Mouse (Mus musculus): ENCODE measurements around the gene Dnmbp. TPM values are rescaled to one million over a fixed set of nuclear protein-coding genes. Genes with fewer than 3 reads are reported as not detected.
A peak's percentile ranks its signal among the peaks of the same experiment; 100 is the strongest.

The Dnmbp gene
- polyA plus RNA-seq, 2 experiments: 1.3 to 2.2 TPM

DNA sequence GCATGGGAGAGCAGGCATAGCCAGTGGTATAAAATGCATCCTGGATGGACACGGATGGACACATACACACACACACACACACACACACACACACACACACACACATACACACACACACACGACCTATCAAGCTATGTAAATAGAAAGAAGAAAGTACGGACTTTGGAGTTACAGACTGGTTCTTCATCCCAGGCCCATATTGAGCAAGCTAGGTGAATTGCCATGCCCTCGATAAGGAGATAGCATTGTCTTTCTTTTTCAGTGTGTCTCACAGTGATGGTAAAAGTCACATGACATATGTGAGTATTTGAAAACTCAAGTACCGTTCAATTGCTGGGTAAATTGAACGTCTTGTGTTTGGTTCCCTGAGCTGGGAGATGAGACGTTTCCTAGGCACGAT, 113.1 kb downstream of the Dnmbp start:
- H3K36me3 ChIP-seq (replicated peaks; ENCODE audit: control insufficient read depth, insufficient read depth, low read depth): no peaks in the 10 kb centered on the region
- no peak for DNase-seq (ENCODE audit: low read depth in 3 of 3, low spot score in 3 of 3)
- H3K27me3 ChIP-seq (ENCODE audit: control insufficient read depth, insufficient read depth, low read length): no peaks in the 10 kb centered on the region
- H3K4me3 ChIP-seq (ENCODE audit: insufficient read depth in 1 of 2, low read depth in 2 of 2, low read length in 2 of 2): no peak overlapping the region
- TF ChIP-seq CTCF (IDR thresholded peaks at IDR 0.05; ENCODE audit: low read depth) (no peak), EP300 (IDR thresholded peaks at IDR 0.05; ENCODE audit: low read depth) (no peak)
- H3K9ac ChIP-seq (replicated peaks): no peak overlapping the region
- ATAC-seq (ENCODE audit: insufficient read depth): no peak
- no peaks in the 10 kb centered on the region for H3K4me1 ChIP-seq (replicated peaks; ENCODE audit: control insufficient read depth in 2 of 2, insufficient read depth in 2 of 2, low read length in 1 of 2)
- H3K27ac ChIP-seq: no peak overlapping the region
- no peaks in the 10 kb centered on the region for H3K9me3 ChIP-seq (ENCODE audit: control insufficient read depth, low read length)
- no peak overlapping the region for H3K4me2 ChIP-seq (ENCODE audit: low read depth)
- WGBS (ENCODE audit: insufficient replicate concordance): 53% methylated on average over 8 of the region's 8 CpGs

DNA sequence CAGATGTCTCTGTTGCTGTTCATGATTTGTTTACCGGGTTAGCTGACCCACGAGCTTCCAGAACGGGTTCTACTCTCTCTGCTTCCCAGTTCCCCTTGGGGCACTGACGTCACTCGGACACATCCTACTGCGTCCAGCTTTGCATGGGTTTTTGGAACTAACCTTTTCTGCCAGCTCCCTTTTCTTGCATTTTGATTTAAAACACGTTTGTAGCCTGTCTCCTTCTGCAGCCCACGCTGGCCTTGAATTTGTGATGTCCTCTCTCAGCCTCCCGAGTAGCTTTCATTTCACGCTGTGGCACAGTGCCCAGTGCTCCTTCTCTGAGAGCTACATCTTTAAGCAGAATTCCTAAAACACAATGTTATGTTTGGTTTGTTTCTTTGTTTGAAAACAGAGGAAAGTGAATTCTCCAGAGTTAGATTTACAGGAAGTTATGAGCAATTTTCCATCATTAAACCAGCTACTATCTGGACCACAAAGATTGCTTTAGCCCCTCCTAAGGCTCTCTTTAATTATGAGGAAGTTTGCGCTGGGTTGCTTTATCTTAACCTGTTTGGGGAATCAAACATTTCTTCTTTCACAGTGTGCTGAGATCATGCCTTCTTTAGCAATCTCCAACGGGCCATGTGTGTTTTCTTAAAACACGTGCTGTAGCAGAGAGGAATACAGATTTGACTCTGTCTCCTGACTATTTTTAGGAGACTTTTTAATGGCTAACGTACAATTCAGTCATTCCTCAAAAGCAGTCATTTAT, 124.2 kb downstream of the Dnmbp start:
- Histone ChIP-seq H3K4me1 (replicated peaks; ENCODE audit: control insufficient read depth in 2 of 2, insufficient read depth in 2 of 2, low read length in 1 of 2) (peaks cover 0 to 2% of the 10 kb centered on the region in 2 experiments; a peak in 1 of 4 replicates), H3K4me2 (ENCODE audit: low read depth) (no peak overlapping the region), H3K27me3 (ENCODE audit: control insufficient read depth, insufficient read depth, low read length) (no peaks in the 10 kb centered on the region), H3K36me3 (replicated peaks; ENCODE audit: control insufficient read depth, insufficient read depth, low read depth) (no peaks in the 10 kb centered on the region), H3K9me3 (ENCODE audit: control insufficient read depth, low read length) (no peaks in the 10 kb centered on the region), H3K4me3 (ENCODE audit: insufficient read depth in 1 of 2, low read depth in 2 of 2, low read length in 2 of 2) (no peak overlapping the region), H3K27ac (no peak overlapping the region), H3K9ac (replicated peaks) (no peak overlapping the region)
- DNase-seq (ENCODE audit: low read depth in 3 of 3, low spot score in 3 of 3) (no peak), ATAC-seq (ENCODE audit: insufficient read depth) (no peak)
- 50% methylated on average over 14 of the region's 14 CpGs for WGBS (ENCODE audit: insufficient replicate concordance)
- TF ChIP-seq CTCF (IDR thresholded peaks at IDR 0.05; ENCODE audit: low read depth): no peak
- TF ChIP-seq EP300 (IDR thresholded peaks at IDR 0.05; ENCODE audit: low read depth): no peak

DNA sequence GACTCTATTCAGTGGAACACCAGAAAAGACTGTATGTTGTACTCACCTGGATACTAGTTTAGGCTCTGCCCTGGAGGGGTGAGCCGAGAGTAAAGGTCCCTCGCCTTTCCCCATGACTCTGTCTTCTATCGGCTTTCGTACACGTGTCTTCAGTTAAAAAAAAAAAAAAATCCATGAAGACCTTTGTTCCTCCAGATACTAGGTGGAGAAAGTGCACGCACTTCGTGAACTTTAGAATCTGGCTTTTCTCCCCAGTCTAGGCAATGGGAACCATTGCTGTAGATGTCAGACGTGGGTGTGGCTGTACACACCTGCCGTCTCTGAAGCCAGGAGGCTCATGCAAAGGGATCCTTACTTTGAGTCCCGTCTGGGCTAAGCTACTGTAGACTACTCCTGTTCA, 126.7 kb downstream of the Dnmbp start:
- no peak for ATAC-seq (ENCODE audit: insufficient read depth)

DNA sequence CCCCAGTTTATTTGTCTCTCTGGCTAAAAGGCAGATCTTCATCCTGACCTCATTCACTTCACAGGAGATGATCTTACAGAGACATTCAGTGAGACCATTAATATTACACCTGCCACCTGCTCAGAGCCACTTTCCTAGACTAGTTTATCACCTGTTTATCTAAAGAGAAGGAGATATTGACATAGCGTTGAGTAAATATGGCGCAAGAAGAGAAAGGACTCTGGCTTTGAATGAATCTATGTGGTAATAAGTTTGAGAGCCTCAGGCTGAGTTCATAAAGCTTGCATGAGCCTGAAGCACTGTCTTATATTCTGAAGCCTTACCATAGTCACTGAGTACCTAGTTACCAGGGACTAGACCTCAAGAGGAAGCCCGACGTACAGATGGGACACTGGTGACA, 128.6 kb downstream of the Dnmbp start:
- H3K4me3 ChIP-seq (ENCODE audit: insufficient read depth in 1 of 2, low read depth in 2 of 2, low read length in 2 of 2): no peak overlapping the region
- no peak for ATAC-seq (ENCODE audit: insufficient read depth)
- no peaks in the 10 kb centered on the region for H3K9me3 ChIP-seq (ENCODE audit: control insufficient read depth, low read length)
- H3K27ac ChIP-seq: no peak overlapping the region
- H3K4me1 ChIP-seq (replicated peaks; ENCODE audit: control insufficient read depth in 2 of 2, insufficient read depth in 2 of 2, low read length in 1 of 2): peaks cover 0 to 6% of the 10 kb centered on the region in 2 experiments; a peak in 1 of 4 replicates
- DNase-seq (ENCODE audit: low read depth in 3 of 3, low spot score in 3 of 3): peak in 1 of 3 experiments; percentile 3
- 66% methylated on average over 4 of the region's 4 CpGs for WGBS (ENCODE audit: insufficient replicate concordance)
- no peaks in the 10 kb centered on the region for H3K27me3 ChIP-seq (ENCODE audit: control insufficient read depth, insufficient read depth, low read length)
- H3K36me3 ChIP-seq (replicated peaks; ENCODE audit: control insufficient read depth, insufficient read depth, low read depth): no peaks in the 10 kb centered on the region
- TF ChIP-seq CTCF (IDR thresholded peaks at IDR 0.05; ENCODE audit: low read depth) (no peak), EP300 (IDR thresholded peaks at IDR 0.05; ENCODE audit: low read depth) (no peak)
- H3K9ac ChIP-seq (replicated peaks): no peak overlapping the region
- H3K4me2 ChIP-seq (ENCODE audit: low read depth): no peak overlapping the region

More for the DNA sequence above, 126.7 kb downstream of the Dnmbp start:
- TF ChIP-seq CTCF (IDR thresholded peaks at IDR 0.05; ENCODE audit: low read depth): no peak
- no peak for TF ChIP-seq EP300 (IDR thresholded peaks at IDR 0.05; ENCODE audit: low read depth)
- Histone ChIP-seq H3K36me3 (replicated peaks; ENCODE audit: control insufficient read depth, insufficient read depth, low read depth) (no peaks in the 10 kb centered on the region), H3K9me3 (ENCODE audit: control insufficient read depth, low read length) (no peaks in the 10 kb centered on the region), H3K4me3 (ENCODE audit: insufficient read depth in 1 of 2, low read depth in 2 of 2, low read length in 2 of 2) (no peak overlapping the region), H3K4me2 (ENCODE audit: low read depth) (no peak overlapping the region), H3K4me1 (replicated peaks; ENCODE audit: control insufficient read depth in 2 of 2, insufficient read depth in 2 of 2, low read length in 1 of 2) (peaks cover 0 to 6% of the 10 kb centered on the region in 2 experiments; a peak in 1 of 4 replicates), H3K27me3 (ENCODE audit: control insufficient read depth, insufficient read depth, low read length) (no peaks in the 10 kb centered on the region), H3K27ac (no peak overlapping the region), H3K9ac (replicated peaks) (no peak overlapping the region)
- no peak for DNase-seq (ENCODE audit: low read depth in 3 of 3, low spot score in 3 of 3)
- WGBS (ENCODE audit: insufficient replicate concordance): 55% methylated on average over 10 of the region's 10 CpGs

DNA sequence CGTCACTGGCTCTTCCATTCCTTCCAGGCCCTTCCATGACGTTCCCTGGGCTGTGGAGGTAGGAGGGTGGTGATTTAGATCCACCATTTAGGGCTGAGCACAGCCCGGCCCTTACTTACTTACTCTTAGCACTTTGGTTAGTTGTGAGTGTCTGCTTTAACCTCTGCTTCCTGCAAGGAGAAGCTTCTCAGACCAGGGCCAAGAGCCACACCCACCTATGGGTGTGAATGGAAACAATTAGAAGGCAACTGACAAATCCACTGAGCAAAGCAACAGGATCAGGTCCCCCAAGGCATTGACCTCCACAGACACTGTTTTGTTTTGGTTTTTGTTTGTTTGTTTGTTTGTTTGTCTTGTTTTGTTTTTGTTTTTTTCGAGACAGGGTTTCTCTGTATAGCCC, 130.7 kb downstream of the Dnmbp start:
- no peaks in the 10 kb centered on the region for H3K36me3 ChIP-seq (replicated peaks; ENCODE audit: control insufficient read depth, insufficient read depth, low read depth)
- no peaks in the 10 kb centered on the region for H3K9me3 ChIP-seq (ENCODE audit: control insufficient read depth, low read length)
- no peak overlapping the region for H3K9ac ChIP-seq (replicated peaks)
- ATAC-seq (ENCODE audit: insufficient read depth) (no peak), DNase-seq (ENCODE audit: low read depth in 3 of 3, low spot score in 3 of 3) (no peak)
- WGBS (ENCODE audit: insufficient replicate concordance): 38% methylated on average over 4 of the region's 4 CpGs
- no peak overlapping the region for H3K27ac ChIP-seq
- no peaks in the 10 kb centered on the region for H3K27me3 ChIP-seq (ENCODE audit: control insufficient read depth, insufficient read depth, low read length)
- H3K4me2 ChIP-seq (ENCODE audit: low read depth): no peak overlapping the region
- no peak overlapping the region for H3K4me3 ChIP-seq (ENCODE audit: insufficient read depth in 1 of 2, low read depth in 2 of 2, low read length in 2 of 2)
- peaks cover 0 to 6% of the 10 kb centered on the region in 2 experiments; a peak in 1 of 4 replicates for H3K4me1 ChIP-seq (replicated peaks; ENCODE audit: control insufficient read depth in 2 of 2, insufficient read depth in 2 of 2, low read length in 1 of 2)
- TF ChIP-seq CTCF (IDR thresholded peaks at IDR 0.05; ENCODE audit: low read depth) (no peak), EP300 (IDR thresholded peaks at IDR 0.05; ENCODE audit: low read depth) (no peak)

Data from liver, embryonic 14.5 days (tissue).